Mouse (Mus musculus): ENCODE measurements around the gene Sspo. TPM values are rescaled to one million over a fixed set of nuclear protein-coding genes. Genes with fewer than 3 reads are reported as not detected.
A peak's percentile ranks its signal among the peaks of the same experiment; 100 is the strongest.

Sspo gene
- polyA plus RNA-seq, 1 experiment from 2014 or later: 0.19 TPM

DNA sequence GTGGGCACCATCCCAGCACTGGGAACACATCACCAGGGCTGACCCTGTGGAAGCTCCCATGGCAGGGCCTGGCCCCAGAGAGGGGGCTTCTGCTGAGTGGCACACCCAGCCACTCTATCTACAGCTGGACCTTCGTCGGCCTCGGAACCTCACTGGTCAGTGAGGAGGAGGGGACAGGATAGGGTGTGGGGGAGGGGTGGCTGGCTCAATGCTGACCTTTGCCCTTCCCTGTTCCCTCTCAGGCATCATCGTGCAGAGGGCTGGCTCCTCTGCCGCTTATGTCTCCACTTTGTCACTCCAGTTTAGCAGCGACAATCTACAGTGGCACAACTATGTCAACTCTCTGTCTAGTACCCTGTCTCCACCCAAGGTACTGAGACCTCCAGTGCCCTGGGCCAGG is 18.7 kb downstream of the Sspo start:
- Histone ChIP-seq H3K36me3 (replicated peaks) (no peaks in the 10 kb centered on the region), H3K27ac (peak overlapping the region; percentile 36), H3K4me1 (peaks cover 27% of the 10 kb centered on the region), H3K4me3 (no peak overlapping the region), H3K9me3 (no peaks in the 10 kb centered on the region), H3K27me3 (ENCODE audit: poor library complexity, severe bottlenecking) (no peaks in the 10 kb centered on the region)
- 31% methylated on average over 6 of the region's 6 CpGs for WGBS
- DNase-seq (ENCODE audit: extremely low spot score, low spot score): no peak

DNA sequence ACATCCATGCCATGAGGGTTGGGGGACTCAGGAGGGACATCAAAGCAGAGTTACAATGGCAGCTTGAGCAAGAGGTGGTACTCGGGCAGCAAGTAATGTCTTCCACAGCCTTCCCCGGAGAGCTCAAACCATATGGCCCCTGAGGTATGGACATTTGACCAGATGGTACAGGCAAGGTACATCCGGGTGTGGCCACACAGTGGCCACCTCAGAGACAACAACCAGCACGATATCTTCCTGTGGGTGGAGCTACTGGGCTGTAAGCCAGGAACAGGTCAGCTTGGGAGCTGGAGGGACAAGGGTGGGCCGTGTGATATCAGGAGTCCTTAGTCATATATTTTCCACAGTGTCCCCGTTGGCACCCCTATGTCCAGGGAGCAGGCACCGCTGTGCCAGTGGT is 19.5 kb downstream of the Sspo start:
- Histone ChIP-seq H3K9me3 (no peaks in the 10 kb centered on the region), H3K27me3 (ENCODE audit: poor library complexity, severe bottlenecking) (no peaks in the 10 kb centered on the region), H3K27ac (no peak overlapping the region), H3K36me3 (replicated peaks) (no peaks in the 10 kb centered on the region), H3K4me3 (no peak overlapping the region), H3K4me1 (peaks cover 27% of the 10 kb centered on the region)
- WGBS: 86% methylated on average over 7 of the region's 7 CpGs
- DNase-seq (ENCODE audit: extremely low spot score, low spot score): no peak

DNA sequence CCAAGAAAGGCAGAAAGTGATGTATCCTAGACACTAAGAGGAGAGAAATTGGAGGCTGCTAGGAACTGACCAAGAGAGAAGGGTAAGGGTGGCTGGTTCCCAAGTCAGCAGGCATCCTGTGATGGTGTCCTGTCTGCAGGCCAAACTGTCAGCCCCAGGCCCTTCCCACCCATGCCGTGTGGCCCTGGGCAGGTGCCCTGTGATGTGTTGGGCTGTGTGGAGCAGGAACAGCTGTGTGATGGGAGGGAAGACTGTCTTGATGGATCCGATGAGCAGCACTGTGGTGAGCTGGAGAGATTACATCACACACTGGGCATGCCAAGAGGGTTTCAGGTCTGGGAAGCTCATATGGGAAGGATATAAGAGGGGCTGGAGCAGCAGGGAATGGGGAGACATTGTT is 22.7 kb downstream of the Sspo start:
- WGBS: 97% methylated on average over 2 of the region's 2 CpGs
- no peaks in the 10 kb centered on the region for H3K36me3 ChIP-seq (replicated peaks)
- H3K4me3 ChIP-seq: no peak overlapping the region
- no peak overlapping the region for H3K27ac ChIP-seq
- DNase-seq (ENCODE audit: extremely low spot score, low spot score): no peak
- no peaks in the 10 kb centered on the region for H3K9me3 ChIP-seq
- peaks cover 10% of the 10 kb centered on the region for H3K4me1 ChIP-seq
- no peaks in the 10 kb centered on the region for H3K27me3 ChIP-seq (ENCODE audit: poor library complexity, severe bottlenecking)

DNA sequence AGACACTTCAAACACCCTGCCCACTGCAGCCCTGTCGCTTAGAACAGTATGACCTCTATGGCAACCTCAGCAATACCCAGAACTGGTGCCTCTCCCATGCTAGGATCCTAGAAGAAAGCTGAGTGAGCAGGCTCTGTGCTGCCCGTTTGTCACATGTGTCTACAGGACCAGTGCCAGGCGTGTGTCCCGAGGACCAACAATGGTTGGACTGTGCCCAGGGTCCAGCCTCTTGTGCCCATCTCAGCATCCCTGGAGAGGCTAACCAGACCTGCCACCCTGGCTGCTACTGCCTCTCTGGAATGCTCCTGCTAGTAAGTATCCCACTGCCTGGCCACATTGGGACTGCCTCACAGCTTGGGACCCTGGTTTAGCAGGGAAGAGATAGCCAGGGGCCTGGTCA is 30.4 kb downstream of the Sspo start:
- Histone ChIP-seq H3K36me3 (replicated peaks) (no peaks in the 10 kb centered on the region), H3K27ac (no peak overlapping the region), H3K27me3 (ENCODE audit: poor library complexity, severe bottlenecking) (no peaks in the 10 kb centered on the region), H3K9me3 (no peaks in the 10 kb centered on the region), H3K4me3 (no peak overlapping the region), H3K4me1 (peaks cover 12% of the 10 kb centered on the region)
- WGBS: 91% methylated on average over 4 of the region's 4 CpGs
- no peak for DNase-seq (ENCODE audit: extremely low spot score, low spot score)

DNA sequence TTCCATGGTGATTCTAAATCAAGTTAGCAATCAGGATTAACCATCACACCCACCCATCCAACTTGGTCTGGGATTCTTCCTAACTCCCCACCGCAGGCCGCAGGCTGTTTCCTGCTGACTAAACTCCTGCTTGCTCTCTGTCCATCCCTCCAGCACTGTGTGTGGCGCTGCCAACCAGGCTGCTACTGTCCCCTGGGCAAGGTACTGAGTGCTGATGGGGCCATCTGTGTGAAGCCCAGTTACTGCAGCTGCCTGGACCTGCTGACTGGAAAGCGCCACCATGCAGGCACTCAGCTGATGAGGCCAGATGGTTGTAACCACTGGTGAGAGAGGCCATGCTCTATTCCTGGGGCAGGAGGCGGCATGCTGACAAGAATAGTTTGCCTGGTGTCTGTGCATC is 34.5 kb downstream of the Sspo start:
- peaks cover 26% of the 10 kb centered on the region for H3K4me1 ChIP-seq
- 70% methylated on average over 5 of the region's 5 CpGs for WGBS
- peaks cover 24% of the 10 kb centered on the region for H3K27me3 ChIP-seq (ENCODE audit: poor library complexity, severe bottlenecking)
- no peak overlapping the region for H3K4me3 ChIP-seq
- no peak for DNase-seq (ENCODE audit: extremely low spot score, low spot score)
- H3K36me3 ChIP-seq (replicated peaks): no peaks in the 10 kb centered on the region
- no peak overlapping the region; the same call in 1 of the 2 replicates for H3K27ac ChIP-seq
- H3K9me3 ChIP-seq: no peaks in the 10 kb centered on the region

DNA sequence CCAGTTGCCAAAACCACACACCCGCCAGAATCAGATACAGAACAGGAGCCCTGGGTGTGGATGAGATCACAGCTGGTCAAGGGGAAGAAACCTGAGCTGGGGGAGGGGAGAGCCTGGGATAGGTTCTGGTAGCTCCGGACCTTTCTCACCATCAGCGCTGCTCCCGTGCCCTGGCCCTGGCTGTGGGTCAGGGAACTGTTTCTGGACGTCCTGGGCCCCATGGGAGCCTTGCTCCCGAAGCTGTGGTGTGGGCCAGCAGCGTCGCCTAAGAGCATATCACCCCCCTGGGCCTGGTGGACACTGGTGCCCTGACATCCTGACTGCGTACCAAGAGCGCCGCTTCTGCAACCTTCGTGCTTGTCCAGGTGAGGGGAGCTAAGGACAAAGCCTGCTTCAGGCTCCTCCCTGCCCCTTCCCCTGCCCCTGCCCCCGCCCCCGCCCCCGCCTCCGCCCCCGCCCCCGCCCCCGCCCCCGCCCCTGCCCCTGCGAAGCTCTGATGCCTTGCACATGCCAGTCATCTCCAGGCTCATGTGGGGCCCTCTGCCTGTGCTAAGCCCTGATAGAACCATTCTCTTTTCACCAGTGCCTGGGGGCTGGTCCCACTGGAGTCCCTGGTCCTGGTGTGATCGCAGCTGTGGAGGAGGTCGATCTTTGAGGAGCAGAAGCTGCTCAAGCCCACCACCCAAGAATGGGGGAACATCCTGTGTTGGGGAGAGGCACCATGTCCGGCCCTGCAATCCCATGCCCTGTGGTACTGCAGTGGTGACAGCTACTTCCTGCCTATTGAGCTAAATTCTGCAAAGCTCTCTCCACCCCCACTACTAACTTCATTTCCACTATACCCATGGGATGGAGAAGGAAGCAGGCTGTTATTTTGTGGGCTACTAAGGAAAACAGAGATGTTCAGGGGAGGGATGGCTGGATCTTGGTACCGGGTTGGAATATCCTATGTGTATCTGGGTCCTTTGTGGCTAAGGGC is 40.0 kb downstream of the Sspo start:
- H3K9me3 ChIP-seq: no peaks in the 10 kb centered on the region
- peak overlapping the region; percentile 43 for H3K4me3 ChIP-seq
- peak; percentile 24 for DNase-seq (ENCODE audit: extremely low spot score, low spot score)
- H3K27me3 ChIP-seq (ENCODE audit: poor library complexity, severe bottlenecking): peaks cover 70% of the 10 kb centered on the region
- H3K4me1 ChIP-seq: peaks cover 36% of the 10 kb centered on the region
- WGBS: 20% methylated on average over 16 of the region's 25 CpGs
- no peaks in the 10 kb centered on the region for H3K36me3 ChIP-seq (replicated peaks)
- peak overlapping the region; percentile 82 for H3K27ac ChIP-seq

DNA sequence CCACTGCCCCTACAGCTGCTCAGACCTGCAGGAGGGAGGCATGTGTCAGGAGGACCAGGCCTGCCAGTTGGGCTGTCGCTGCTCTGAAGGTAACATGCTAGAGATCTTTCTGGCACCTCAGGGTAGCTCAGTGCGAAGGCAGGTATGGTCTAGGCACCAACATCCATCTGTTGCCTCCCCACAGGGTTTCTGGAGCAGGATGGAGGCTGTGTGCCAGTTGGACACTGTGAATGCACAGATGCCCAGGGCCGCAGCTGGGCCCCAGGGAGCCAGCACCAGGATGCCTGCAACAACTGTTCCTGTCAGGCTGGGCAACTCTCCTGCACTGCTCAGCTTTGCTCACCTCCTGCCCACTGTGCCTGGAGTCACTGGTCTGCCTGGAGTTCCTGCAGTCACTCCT is 41.7 kb downstream of the Sspo start:
- no peaks in the 10 kb centered on the region for H3K36me3 ChIP-seq (replicated peaks)
- no peak for DNase-seq (ENCODE audit: extremely low spot score, low spot score)

DNA sequence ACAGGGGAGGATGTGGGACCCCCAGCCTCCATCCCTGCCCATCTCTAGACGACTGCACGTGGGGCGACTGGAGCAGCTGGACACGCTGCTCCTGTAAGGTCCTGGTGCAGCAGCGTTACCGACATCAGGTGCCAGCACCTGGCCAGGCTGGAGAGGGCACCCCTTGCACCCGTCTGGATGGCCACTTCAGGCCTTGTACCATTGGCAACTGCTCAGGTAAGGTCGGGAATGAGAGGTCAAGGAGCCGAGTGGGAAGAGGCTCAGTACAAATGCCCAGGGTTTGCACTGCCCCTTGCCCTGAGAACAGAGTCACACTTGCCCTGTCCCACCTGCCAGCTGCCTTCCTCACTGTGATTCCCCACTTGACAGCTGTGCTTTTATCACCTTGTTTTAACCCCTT is 43.3 kb downstream of the Sspo start:
- no peak overlapping the region for H3K4me3 ChIP-seq
- H3K27me3 ChIP-seq (ENCODE audit: poor library complexity, severe bottlenecking): peaks cover 64% of the 10 kb centered on the region
- no peak overlapping the region for H3K27ac ChIP-seq
- DNase-seq (ENCODE audit: extremely low spot score, low spot score): no peak
- WGBS: 76% methylated on average over 9 of the region's 9 CpGs
- H3K9me3 ChIP-seq: no peaks in the 10 kb centered on the region
- no peaks in the 10 kb centered on the region for H3K36me3 ChIP-seq (replicated peaks)
- peaks cover 40% of the 10 kb centered on the region for H3K4me1 ChIP-seq

More for the DNA sequence above, 41.7 kb downstream of the Sspo start:
- Histone ChIP-seq H3K27ac (no peak overlapping the region), H3K4me3 (no peak overlapping the region), H3K27me3 (ENCODE audit: poor library complexity, severe bottlenecking) (peaks cover 77% of the 10 kb centered on the region), H3K4me1 (peaks cover 45% of the 10 kb centered on the region), H3K9me3 (no peaks in the 10 kb centered on the region)
- 86% methylated on average over 3 of the region's 3 CpGs for WGBS

DNA sequence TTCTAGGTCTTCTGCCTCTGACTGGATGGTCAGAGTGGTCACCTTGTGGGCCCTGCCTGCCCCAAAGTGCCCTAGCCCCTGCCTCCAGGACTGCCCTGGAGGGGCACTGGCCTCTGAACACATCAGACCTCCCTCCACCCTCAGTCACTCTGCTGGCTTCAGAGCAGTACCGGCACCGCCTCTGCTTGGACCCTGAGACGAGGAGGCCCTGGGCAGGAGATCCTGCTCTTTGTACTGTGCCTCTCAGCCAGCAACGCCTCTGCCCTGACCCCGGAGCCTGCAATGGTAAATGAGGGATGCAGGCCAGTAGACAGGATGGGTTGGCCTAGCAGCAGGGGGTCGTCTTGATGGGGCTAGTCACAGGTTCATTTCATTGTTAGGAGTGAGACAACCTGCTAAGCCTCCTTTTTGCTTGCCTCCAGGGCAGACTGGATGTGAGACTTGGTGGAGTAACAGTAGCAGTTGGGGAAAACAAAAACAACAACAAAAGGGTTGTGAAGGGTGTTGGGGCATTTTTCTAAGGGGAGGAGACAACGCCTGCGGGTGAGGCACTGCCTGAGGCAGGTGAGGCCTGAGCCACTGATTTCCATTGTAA is 45.2 kb downstream of the Sspo start:
- H3K4me1 ChIP-seq: peaks cover 21% of the 10 kb centered on the region
- DNase-seq (ENCODE audit: extremely low spot score, low spot score): peak; percentile 20
- H3K27me3 ChIP-seq (ENCODE audit: poor library complexity, severe bottlenecking): peaks cover 46% of the 10 kb centered on the region
- H3K9me3 ChIP-seq: no peaks in the 10 kb centered on the region
- WGBS: 5% methylated on average over 8 of the region's 8 CpGs
- no peaks in the 10 kb centered on the region for H3K36me3 ChIP-seq (replicated peaks)
- no peak overlapping the region for H3K4me3 ChIP-seq
- H3K27ac ChIP-seq: no peak overlapping the region

DNA sequence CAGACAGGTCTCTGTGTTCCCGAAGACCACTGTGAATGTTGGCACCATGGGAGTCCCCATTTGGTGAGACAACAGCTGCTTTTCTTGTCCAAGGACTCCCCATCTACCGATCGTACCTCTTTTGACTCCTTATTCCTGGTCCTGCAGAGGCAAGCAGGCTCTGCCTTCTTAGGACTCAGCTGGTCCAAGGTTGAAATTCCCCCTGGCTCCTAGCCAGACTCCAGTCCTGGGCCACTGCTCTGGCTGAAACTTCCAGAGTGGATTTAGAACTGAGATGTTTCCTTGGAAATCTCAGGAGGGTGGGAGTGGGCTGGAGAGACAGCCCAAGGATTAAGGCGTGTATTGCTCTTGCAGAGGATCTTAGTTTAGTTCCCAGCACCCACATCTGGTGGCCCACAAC is 49.5 kb downstream of the Sspo start:
- H3K9me3 ChIP-seq: no peaks in the 10 kb centered on the region
- no peak for DNase-seq (ENCODE audit: extremely low spot score, low spot score)
- 94% methylated on average over 4 of the region's 4 CpGs for WGBS
- H3K4me1 ChIP-seq: peaks cover 22% of the 10 kb centered on the region
- H3K27ac ChIP-seq: no peak overlapping the region
- no peak overlapping the region for H3K4me3 ChIP-seq
- H3K36me3 ChIP-seq (replicated peaks): no peaks in the 10 kb centered on the region
- H3K27me3 ChIP-seq (ENCODE audit: poor library complexity, severe bottlenecking): peaks cover 15% of the 10 kb centered on the region

DNA sequence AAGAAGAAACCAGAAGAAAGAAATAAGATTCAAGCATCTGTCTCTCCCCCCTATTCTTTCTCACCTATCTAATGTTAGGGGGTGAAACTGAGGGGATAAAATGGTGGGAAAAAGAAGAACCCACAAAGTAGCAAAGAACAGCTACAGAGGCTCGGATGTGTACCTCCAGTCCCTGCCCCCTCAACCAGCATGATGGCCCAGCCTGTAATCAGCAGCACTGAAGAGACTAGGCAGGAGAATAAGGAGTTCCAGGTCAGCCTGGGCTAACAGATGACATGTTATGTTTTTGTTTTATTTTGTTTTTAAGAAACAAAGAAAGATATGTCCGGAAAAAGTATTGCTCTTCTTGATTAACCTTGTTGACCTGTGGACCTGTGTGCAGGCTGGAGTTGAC is 55.8 kb downstream of the Sspo start:
- H3K27me3 ChIP-seq (ENCODE audit: poor library complexity, severe bottlenecking): peaks cover 4% of the 10 kb centered on the region; the same call in 1 of the 2 replicates
- peaks cover 21% of the 10 kb centered on the region for H3K4me1 ChIP-seq
- 0 out of 2 replicates have a peak overlapping the region, but pooled peaks have one; percentile 85 for H3K27ac ChIP-seq
- WGBS: 20% methylated on average over 2 of the region's 2 CpGs
- H3K36me3 ChIP-seq (replicated peaks): 0 out of 2 replicates have a peak, but pooled peaks cover 5% of the 10 kb centered on the region
- DNase-seq (ENCODE audit: extremely low spot score, low spot score): no peak
- H3K4me3 ChIP-seq: peak overlapping the region; percentile 81
- no peaks in the 10 kb centered on the region for H3K9me3 ChIP-seq

DNA sequence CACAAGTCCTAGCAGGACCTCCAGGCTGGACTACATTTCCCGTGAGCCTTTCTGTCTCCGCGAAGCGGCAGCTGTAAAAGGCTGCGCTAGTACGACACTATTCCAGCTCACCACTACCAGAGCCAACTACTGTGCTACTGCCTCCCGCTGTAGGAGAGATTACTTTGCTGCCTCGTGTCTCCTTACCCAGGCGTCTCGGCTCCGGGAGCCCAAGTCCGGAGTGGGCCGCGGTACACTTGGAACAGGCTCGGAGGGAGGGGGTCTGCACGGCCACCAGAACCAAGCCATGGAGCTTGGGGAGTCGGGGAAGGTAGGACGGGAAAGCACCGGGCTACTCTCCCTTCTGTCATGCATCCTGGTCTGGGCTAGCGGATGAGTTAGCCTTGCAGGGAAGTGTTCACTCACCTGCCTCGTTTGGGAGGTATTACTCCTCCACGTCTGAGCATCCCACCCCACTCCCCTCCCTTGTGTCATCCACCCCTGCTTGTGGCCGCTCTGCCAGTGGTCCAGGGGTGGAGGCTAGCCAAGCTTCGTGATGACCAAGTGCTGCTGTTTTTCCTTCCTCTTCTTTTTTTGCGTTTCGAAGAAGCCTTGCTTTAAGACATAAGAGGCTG is 56.3 kb downstream of the Sspo start:
- H3K27me3 ChIP-seq (ENCODE audit: poor library complexity, severe bottlenecking): no peaks in the 10 kb centered on the region
- H3K9me3 ChIP-seq: no peaks in the 10 kb centered on the region
- H3K36me3 ChIP-seq (replicated peaks): 0 out of 2 replicates have a peak, but pooled peaks cover 5% of the 10 kb centered on the region
- peak; percentile 71 for DNase-seq (ENCODE audit: extremely low spot score, low spot score)
- H3K27ac ChIP-seq: peak overlapping the region; percentile 85
- H3K4me3 ChIP-seq: peak overlapping the region; percentile 81
- H3K4me1 ChIP-seq: peaks cover 21% of the 10 kb centered on the region
- under 1% methylated on average over 26 of the region's 26 CpGs for WGBS

DNA sequence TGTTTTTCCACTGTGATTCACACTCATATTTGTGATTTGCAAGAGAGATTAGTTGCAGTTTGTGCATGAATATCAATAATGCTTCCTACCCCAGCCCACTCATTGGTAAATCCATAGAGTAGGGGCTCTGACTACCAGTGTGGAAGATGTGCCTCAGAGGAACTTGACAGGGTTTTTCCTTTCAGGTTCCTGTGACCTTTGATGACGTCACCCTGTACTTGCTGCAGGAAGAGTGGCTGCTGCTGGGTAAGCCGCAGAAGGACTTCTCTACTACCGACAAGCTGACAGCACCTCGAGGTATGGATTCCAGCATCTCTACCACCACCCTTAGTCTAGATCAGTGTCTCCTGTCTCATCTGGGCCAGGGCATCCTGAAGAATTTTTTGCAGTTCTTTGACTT is 60.1 kb downstream of the Sspo start:
- 80% methylated on average over 4 of the region's 4 CpGs for WGBS
- no peaks in the 10 kb centered on the region for H3K9me3 ChIP-seq
- H3K27me3 ChIP-seq (ENCODE audit: poor library complexity, severe bottlenecking): no peaks in the 10 kb centered on the region
- peaks cover 25% of the 10 kb centered on the region for H3K36me3 ChIP-seq (replicated peaks)
- H3K4me3 ChIP-seq: no peak overlapping the region
- H3K27ac ChIP-seq: no peak overlapping the region
- peaks cover 13% of the 10 kb centered on the region for H3K4me1 ChIP-seq
- no peak for DNase-seq (ENCODE audit: extremely low spot score, low spot score)
